Mouse (Mus musculus) layer of hippocampus, postnatal 10 days (tissue): Measurements from ENCODE around the gene C1s2. TPM values are rescaled to one million over a fixed set of nuclear protein-coding genes. Genes with fewer than 3 reads are reported as not detected.
"Not testable (repeated sequence)": the region's sequence is repeated elsewhere in the genome, so short reads cannot be mapped to it uniquely, and the experiment has no call there.

Experiments used
- DNase-seq, 2 experiments: peaks; one replicate each; pipeline ENCODE4 v3.0.0; 2021; ENCODE audit warnings: low spot score in 2 of 2
- long read RNA-seq: library from polyadenylated mRNA; stranded (forward); transcript quantifications from one replicate; pipeline ENCODE4 v2.0.0, GENCODE M21; 2023
- total RNA-seq, 2 experiments: library from RNA; stranded (reverse); gene quantifications; 2 replicates each; pipeline ENCODE4 v1.2.3; 2021

Gene C1s2
- total RNA-seq = under 1 TPM; 0.57 to 0.62 TPM
- long read RNA-seq = 0 reads

DNA sequence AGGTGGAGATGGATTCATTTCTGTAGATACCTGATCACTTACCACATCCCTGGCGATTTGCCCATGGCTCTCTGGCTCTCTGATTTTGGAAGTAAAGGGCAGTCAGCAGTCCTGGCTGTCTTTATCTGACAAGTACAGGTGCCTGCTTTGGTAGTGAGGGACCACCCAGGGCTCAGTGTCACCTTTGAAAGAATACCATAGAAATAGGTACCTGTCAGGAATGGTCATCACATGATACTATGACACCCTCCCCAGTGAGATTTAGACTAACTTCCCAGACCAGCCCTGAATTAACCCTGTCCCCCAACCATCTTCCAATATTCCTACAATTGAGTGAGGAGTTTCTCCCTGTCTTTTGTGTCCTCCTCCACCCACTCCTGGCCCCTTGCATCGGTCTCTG is at the start of gene C1s2:
TSS of gene C1s2 (minus strand) at position 101 of the 400 bp plus-strand sequence.
- not testable (repeated sequence) for DNase-seq

DNA sequence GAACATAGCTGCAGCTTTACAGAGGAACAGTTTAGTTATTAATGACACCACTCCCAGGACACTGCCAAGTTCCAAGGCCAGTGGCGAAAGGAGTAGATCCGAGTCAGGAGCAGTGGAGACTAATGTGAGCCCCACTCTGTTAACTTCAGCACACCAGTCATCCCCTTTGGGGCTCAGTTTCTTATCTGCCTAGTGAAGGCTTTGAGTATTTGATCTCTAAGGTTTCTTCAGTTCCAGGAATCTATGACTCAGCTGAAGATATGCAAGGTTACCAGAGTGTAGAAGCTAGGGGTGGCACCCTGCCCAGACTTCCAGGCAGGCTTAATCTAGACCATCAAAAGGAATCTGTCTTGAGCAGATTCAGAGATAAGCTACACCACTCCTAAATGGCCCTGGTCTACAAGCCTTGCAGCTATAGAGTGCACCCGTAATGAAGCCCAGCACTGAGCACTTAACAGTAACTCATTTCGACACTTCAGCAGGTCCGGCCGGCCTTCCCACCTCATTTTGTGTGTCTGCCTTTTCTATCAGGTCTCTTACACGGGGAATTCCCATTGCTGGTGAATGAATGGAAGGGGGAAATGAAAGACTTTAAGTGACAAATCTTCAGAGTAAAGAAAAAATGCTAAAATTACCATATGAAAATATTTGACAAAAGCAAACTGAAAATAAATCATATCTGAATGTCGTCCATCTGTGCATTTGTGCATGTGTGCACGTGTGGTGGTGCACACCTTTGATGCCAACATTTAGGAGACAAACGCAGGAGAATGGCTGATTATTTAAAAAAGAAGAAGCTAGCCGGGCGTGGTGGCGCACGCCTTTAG is 47.9 kb upstream of the C1s2 start:
- DNase-seq = no peak

GRCm38 (mm10) chr6:124682291-124682690 is 46.4 kb upstream of the C1s2 start:
- not testable (repeated sequence) for DNase-seq

DNA sequence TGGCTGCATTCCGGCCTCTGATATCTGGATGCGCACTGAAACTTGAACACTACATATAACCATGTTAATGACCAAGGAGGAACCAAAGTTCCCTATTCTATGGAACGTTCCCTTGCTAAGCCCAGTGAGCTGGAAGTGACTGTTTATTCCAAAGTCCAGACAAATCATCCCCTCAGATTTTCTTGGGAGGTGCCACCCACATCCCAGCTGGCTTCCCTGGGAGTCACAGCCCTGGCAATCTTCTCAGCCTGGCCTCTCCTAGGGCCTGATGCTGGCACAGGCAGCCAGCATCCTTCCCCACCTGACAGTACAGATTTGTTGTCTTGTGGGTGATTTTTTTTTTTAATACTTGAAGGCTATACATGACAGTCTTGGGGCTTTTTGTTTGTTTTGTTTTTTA is 43.6 kb upstream of the C1s2 start:
- no peak for DNase-seq

- DNase-seq = no peak
Observed at GRCm38 (mm10) chr6:124678769-124679168, 42.9 kb upstream of the C1s2 start.

GRCm38 (mm10) chr6:124676171-124676570 is 40.3 kb upstream of the C1s2 start:
- DNase-seq = no peak

- no peak for DNase-seq
Observed at GRCm38 (mm10) chr6:124674591-124674990, 38.7 kb upstream of the C1s2 start.

DNA sequence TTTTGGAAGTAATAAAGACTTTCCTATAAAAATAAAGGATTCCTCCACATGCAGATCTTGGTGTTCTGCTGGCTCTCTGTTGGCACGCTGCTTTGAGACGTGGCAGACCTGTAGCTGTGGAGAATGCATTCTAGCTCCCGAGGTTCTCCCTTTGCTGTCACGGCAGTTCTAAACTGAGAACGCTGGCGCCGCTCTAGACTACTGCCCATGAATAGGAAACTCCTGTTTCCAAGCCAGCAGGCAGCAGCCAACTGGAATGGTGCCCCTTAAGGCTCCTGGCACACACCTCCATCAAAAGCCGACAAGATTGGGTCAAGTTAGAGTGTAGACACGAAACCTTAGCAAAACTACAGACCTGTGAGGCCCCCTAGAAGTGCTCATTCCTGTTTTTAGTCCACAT is 37.7 kb upstream of the C1s2 start:
- peak; percentile 46 to 54 for DNase-seq

DNA sequence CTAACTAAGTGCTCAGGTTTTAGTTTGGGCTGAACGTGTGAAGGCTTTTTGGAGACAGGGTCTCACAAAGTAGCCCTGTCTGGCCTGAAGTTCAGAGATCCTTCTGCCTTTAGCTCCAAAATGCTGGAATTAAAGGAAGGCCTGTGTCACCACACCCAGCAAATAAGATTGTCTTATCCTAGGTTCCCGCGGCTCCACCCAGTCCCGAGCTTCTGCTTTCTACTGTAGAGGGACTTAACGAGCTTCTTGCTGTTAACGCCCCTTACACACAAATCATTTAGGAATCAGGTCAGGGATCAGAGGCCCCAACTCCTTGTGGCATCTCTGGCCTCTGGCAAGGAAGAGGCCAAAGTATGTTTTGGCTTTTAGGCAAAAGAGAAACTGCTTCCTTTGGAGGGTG is 36.2 kb upstream of the C1s2 start:
- DNase-seq = no peak

- no peak for DNase-seq
Observed at GRCm38 (mm10) chr6:124670281-124670900, 34.5 kb upstream of the C1s2 start.

GRCm38 (mm10) chr6:124669234-124669859 is 33.5 kb upstream of the C1s2 start:
- no peak for DNase-seq

GRCm38 (mm10) chr6:124665011-124665410 is 29.1 kb upstream of the C1s2 start:
- DNase-seq = no peak

GRCm38 (mm10) chr6:124664256-124664655 is 28.4 kb upstream of the C1s2 start:
- no peak for DNase-seq

DNA sequence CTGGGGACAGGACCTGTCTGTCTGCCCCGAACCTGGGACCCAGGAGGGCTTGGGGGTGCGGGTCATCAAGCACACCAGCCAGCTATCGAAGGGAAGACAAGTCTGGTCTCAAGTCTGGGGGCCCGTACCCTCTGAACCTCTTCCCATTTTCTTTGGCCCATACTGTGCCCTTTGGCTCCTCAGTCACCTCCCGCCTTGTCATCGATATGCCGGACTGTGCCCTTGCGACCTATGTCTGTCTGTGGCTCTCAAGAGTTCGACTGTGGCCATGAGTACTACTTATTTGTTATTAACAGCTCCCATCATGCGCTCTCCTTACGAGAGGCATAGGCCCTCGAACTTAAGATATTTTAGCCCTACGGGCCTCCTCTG is 27.5 kb upstream of the C1s2 start:
- DNase-seq = no peak

DNA sequence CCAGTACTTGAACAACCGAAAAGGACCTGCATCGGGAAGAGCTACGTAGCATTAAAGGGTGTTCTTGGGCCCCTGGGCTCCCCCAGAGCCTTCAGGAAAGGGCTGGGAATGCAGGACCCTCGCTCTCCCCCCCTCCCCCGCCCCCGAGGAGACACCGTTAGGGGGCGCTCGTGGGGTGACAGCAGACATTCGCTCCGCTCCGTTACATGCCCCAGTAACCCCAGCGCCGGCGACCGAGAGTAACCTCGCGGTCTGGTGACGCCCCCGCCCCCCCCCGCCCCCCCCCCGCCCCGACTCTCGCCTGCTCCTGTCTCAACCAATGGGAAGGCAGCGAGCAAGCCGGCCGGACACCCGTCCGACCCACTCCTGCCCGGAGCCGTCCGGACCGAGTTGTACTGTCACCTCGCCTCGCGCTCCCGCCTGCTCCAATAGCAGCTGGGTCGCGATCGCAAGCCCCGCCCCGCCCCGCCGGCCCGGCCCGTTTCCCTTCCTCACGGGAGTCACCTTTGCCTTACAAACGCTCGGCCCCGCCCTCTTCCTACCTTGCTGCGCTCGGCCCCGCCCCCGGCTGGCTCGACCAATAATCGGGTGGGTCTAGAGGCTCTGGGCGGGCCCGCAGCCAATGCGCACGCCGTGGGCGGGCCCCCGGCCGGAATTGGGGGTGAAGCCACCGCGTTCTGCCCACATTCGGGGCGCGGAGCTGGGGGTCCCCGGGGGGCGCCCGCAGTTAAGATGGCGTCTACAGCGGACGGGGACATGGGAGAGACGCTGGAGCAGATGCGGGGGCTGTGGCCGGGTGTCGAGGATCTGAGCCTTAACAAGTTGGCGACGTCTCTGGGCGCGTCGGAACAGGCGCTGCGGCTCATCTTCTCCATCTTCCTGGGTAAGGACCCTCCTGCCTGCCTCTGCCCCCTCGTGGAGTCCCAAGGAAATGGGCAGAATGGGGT is 26.9 kb upstream of the C1s2 start, which contains the start of gene Lpcat3:
TSS of gene Lpcat3 (plus strand) at position 551 of the 947 bp plus-strand sequence.
- peak; percentile 97 to 99 for DNase-seq

GRCm38 (mm10) chr6:124661995-124662394 is 26.1 kb upstream of the C1s2 start:
- DNase-seq = no peak

GRCm38 (mm10) chr6:124661156-124661806 is 25.4 kb upstream of the C1s2 start:
- DNase-seq = no peak

GRCm38 (mm10) chr6:124658067-124658466 is 22.2 kb upstream of the C1s2 start:
- DNase-seq = no peak

DNA sequence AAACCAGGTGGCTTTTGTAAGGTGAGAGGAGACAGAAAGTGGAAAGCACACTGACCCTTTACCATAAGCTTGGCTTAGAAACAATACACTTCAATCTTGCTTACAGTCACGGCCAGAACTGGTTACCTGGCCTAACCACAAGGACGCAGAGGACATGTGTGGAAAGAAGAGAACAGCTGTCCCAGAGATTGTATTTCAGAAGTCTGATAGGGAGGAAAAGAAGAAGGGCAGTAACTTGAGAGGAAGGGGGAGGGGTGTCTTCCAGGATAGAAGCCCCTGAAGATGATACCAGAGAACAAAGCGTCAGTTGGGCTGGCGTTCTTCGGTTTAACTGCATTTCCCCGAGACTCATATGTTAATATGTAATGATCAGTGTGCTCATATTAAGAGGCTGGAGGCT is 20.0 kb upstream of the C1s2 start:
- no peak for DNase-seq

DNA sequence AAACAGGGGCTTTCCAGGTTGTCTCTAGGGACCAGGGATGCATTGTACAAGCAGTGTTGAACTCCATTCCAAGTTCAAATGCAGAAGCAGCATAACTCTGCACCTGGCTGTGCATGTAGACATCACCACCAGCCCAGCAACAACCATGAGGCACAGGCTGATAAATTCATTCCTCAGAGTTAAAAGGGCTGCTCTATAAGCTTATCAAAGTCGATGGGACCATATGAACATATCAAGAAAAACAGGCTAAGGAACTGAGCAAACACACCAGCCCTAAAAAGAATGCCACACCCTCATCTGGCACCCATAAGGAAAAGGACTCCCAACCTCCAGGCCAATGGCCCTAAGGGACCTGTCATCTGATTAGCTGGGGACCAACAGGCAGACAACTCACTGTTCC is 10.5 kb upstream of the C1s2 start:
- DNase-seq = no peak

DNA sequence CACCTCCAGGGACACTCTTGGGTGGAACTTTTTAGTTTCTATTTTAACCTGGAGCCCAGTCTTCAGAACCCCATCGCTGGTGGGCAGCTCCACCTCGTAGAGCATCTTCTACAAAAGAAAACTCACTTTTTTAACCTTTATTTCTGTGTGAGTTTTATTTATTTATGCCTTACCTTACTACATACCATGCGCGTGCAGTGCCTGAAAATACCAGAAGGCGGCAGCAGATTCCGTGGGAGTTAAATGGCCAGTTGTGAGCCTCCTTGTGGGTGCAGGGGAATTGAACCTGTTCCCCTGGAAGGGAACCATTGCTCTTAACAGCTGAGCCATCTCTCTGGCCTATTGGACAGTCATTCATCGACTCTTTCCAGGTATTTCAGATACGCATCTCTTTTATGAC is 5.1 kb upstream of the C1s2 start:
- DNase-seq = peak; percentile 57 to 69
